Mouse (Mus musculus) heart, embryonic 16.5 days (tissue): ENCODE results near the gene Gm6096. TPM values are rescaled to one million over a fixed set of nuclear protein-coding genes. Genes with fewer than 3 reads are reported as not detected.

ENCODE experiments used
- ATAC-seq: fragments of 200-750 bp; cut with Nextera tagmentation; replicated peaks from 2 replicates; pipeline ENCODE4 v1.8.0; 2017; ENCODE audit warnings: moderate number of reproducible peaks; ENCODE audit not compliant: insufficient read depth, low FRiP score; ENCODE audit errors: extremely low read depth
- H3K27ac ChIP-seq: fragments of 300-500 bp; sonication (generic); 2 replicates; pipeline ENCODE4 v1.5.1; 2014; ENCODE audit warnings: mild to moderate bottlenecking, low read length, control low read depth, moderate library complexity
- H3K27me3 ChIP-seq: fragments of 300-500 bp; sonication (generic); 2 replicates; pipeline ENCODE4 v1.6.1; 2014; ENCODE audit warnings: low read length, mixed read lengths; ENCODE audit not compliant: control insufficient read depth, insufficient read depth
- H3K36me3 ChIP-seq: fragments of 300-500 bp; sonication (generic); 2 replicates; pipeline ENCODE4 v1.6.1; 2014; ENCODE audit not compliant: control insufficient read depth, insufficient read depth
- H3K4me1 ChIP-seq: fragments of 300-500 bp; sonication (generic); 2 replicates; pipeline ENCODE4 v1.6.1; 2014; ENCODE audit warnings: low read length, mixed read lengths; ENCODE audit not compliant: control insufficient read depth, insufficient read depth
- H3K4me2 ChIP-seq: fragments of 300-500 bp; sonication (generic); 2 replicates; pipeline ENCODE4 v1.6.1; 2014; ENCODE audit warnings: low read depth, mild to moderate bottlenecking, control low read depth, low read length
- H3K4me3 ChIP-seq: fragments of 300-500 bp; sonication (generic); 2 replicates; pipeline ENCODE4 v1.5.1; 2014; ENCODE audit warnings: mild to moderate bottlenecking, control low read depth, low read length
- H3K9ac ChIP-seq: fragments of 300-500 bp; sonication (generic); 2 replicates; pipeline ENCODE4 v1.6.1; 2014; ENCODE audit warnings: low read length, control low read depth
- H3K9me3 ChIP-seq: fragments of 300-500 bp; sonication (generic); replicated peaks from 2 replicates; pipeline ENCODE4 v1.6.1; 2016; ENCODE audit warnings: low read length; ENCODE audit not compliant: control insufficient read depth
- WGBS: fragments of 180-500 bp; shearing (Covaris S2); extraction: QIAGEN DNeasy Blood & Tissue Kit; methylation state at CpG from one replicate; pipeline ENCODE4 v1.1.7; 2014; 5-methylcytosine and 5-hydroxymethylcytosine counted together
- polyA plus RNA-seq: library from polyadenylated mRNA; unstranded; fragments of >200 nt; fragmentation: Nextera tagmentation; extraction: Ambion mirVana; gene quantifications from 2 replicates; pipeline ENCODE4 v1.2.1, GENCODE M21; 2015

Gm6096 gene
- polyA plus RNA-seq, 1 experiment from 2014 or later, result 0.42 TPM

GRCm38 (mm10) chr7:34221594-34222250, 29.1 kb upstream of the Gm6096 start:
- Histone ChIP-seq H3K9ac (no peak overlapping the region), H3K4me3 (no peak overlapping the region), H3K9me3 (0 out of 2 replicates have a peak, but pooled peaks cover 2% of the 10 kb centered on the region), H3K36me3 (peaks cover 88% of the 10 kb centered on the region), H3K4me2 (no peak overlapping the region), H3K27ac (no peak overlapping the region), H3K4me1 (peaks cover 16% of the 10 kb centered on the region), H3K27me3 (no peaks in the 10 kb centered on the region)
- WGBS, result 75% methylated on average over 9 of the region's 9 CpGs
- no peak for ATAC-seq

GRCm38 (mm10) chr7:34222340-34222739, 28.5 kb upstream of the Gm6096 start:
- WGBS, result 93% methylated on average over 10 of the region's 10 CpGs
- Histone ChIP-seq H3K4me2 (no peak overlapping the region), H3K4me3 (no peak overlapping the region), H3K36me3 (peaks cover 90% of the 10 kb centered on the region), H3K4me1 (peaks cover 22% of the 10 kb centered on the region), H3K9ac (no peak overlapping the region), H3K27ac (no peak overlapping the region), H3K9me3 (0 out of 2 replicates have a peak, but pooled peaks cover 2% of the 10 kb centered on the region), H3K27me3 (no peaks in the 10 kb centered on the region)
- ATAC-seq, result no peak

GRCm38 (mm10) chr7:34224308-34224707, 26.5 kb upstream of the Gm6096 start:
- no peak for ATAC-seq
- WGBS, result 80% methylated on average over 6 of the region's 6 CpGs
- H3K4me3 ChIP-seq, result no peak overlapping the region
- no peak overlapping the region for H3K27ac ChIP-seq
- H3K4me1 ChIP-seq, result peaks cover 40% of the 10 kb centered on the region
- H3K36me3 ChIP-seq, result peaks cover 84% of the 10 kb centered on the region
- no peak overlapping the region for H3K4me2 ChIP-seq
- H3K9me3 ChIP-seq, result 0 out of 2 replicates have a peak, but pooled peaks cover 2% of the 10 kb centered on the region
- no peaks in the 10 kb centered on the region for H3K27me3 ChIP-seq
- H3K9ac ChIP-seq, result no peak overlapping the region

GRCm38 (mm10) chr7:34226086-34226485, 24.8 kb upstream of the Gm6096 start:
- H3K36me3 ChIP-seq, result peaks cover 66% of the 10 kb centered on the region

GRCm38 (mm10) chr7:34226846-34227245, 24.0 kb upstream of the Gm6096 start:
- ATAC-seq, result no peak
- H3K9ac ChIP-seq, result no peak overlapping the region
- 0 out of 2 replicates have a peak, but pooled peaks cover 2% of the 10 kb centered on the region for H3K9me3 ChIP-seq
- H3K4me2 ChIP-seq, result peak overlapping the region; percentile 50
- peaks cover 43% of the 10 kb centered on the region for H3K4me1 ChIP-seq
- no peak overlapping the region for H3K27ac ChIP-seq
- WGBS, result 84% methylated on average over 12 of the region's 12 CpGs
- H3K36me3 ChIP-seq, result peaks cover 63% of the 10 kb centered on the region
- H3K27me3 ChIP-seq, result no peaks in the 10 kb centered on the region
- peak overlapping the region; percentile 35 for H3K4me3 ChIP-seq

More at GRCm38 (mm10) chr7:34226086-34226485, 24.8 kb upstream of the Gm6096 start:
- H3K4me3 ChIP-seq, result peak overlapping the region; percentile 35
- H3K27me3 ChIP-seq, result no peaks in the 10 kb centered on the region
- H3K27ac ChIP-seq, result peak overlapping the region; percentile 21; the same call in 1 of the 2 replicates
- H3K9me3 ChIP-seq, result 0 out of 2 replicates have a peak, but pooled peaks cover 2% of the 10 kb centered on the region
- peaks cover 43% of the 10 kb centered on the region for H3K4me1 ChIP-seq
- peak overlapping the region; percentile 30 for H3K9ac ChIP-seq
- peak overlapping the region; percentile 50 for H3K4me2 ChIP-seq
- 36% methylated on average over 8 of the region's 8 CpGs for WGBS
- no peak for ATAC-seq

- ATAC-seq, result no peak
- peak overlapping the region; percentile 96 for H3K4me3 ChIP-seq
- H3K27me3 ChIP-seq, result no peaks in the 10 kb centered on the region
- H3K4me2 ChIP-seq, result peak overlapping the region; percentile 87
- H3K27ac ChIP-seq, result peak overlapping the region; percentile 18
- peaks cover 55% of the 10 kb centered on the region for H3K4me1 ChIP-seq
- peak overlapping the region; percentile 59 for H3K9ac ChIP-seq
- 11% methylated on average over 8 of the region's 9 CpGs for WGBS
- H3K9me3 ChIP-seq, result no peaks in the 10 kb centered on the region
- H3K36me3 ChIP-seq, result peaks cover 45% of the 10 kb centered on the region
Observed at GRCm38 (mm10) chr7:34228641-34229040, 22.2 kb upstream of the Gm6096 start.

- no peak for ATAC-seq
- H3K4me2 ChIP-seq, result peak overlapping the region; percentile 87
- H3K27me3 ChIP-seq, result no peaks in the 10 kb centered on the region
- H3K4me1 ChIP-seq, result peaks cover 57% of the 10 kb centered on the region
- 7% methylated on average over 5 of the region's 5 CpGs for WGBS
- peaks cover 40% of the 10 kb centered on the region for H3K36me3 ChIP-seq
- peak overlapping the region; percentile 96 for H3K4me3 ChIP-seq
- peak overlapping the region; percentile 98 for H3K27ac ChIP-seq
- no peaks in the 10 kb centered on the region for H3K9me3 ChIP-seq
- H3K9ac ChIP-seq, result peak overlapping the region; percentile 97
Observed at GRCm38 (mm10) chr7:34229153-34229552, 21.7 kb upstream of the Gm6096 start.

- Histone ChIP-seq H3K4me2 (peak overlapping the region; percentile 87), H3K27ac (peak overlapping the region; percentile 98), H3K4me3 (peak overlapping the region; percentile 96), H3K9me3 (no peaks in the 10 kb centered on the region), H3K4me1 (peaks cover 57% of the 10 kb centered on the region), H3K27me3 (no peaks in the 10 kb centered on the region), H3K9ac (peak overlapping the region; percentile 97), H3K36me3 (peaks cover 36% of the 10 kb centered on the region)
- ATAC-seq, result peak; percentile 8; the same call in 1 of the 2 replicates
- WGBS, result under 1% methylated on average over 19 of the region's 19 CpGs
Observed at GRCm38 (mm10) chr7:34229691-34230111, 21.1 kb upstream of the Gm6096 start.

- H3K9me3 ChIP-seq, result no peaks in the 10 kb centered on the region
- ATAC-seq, result peak; percentile 75
- H3K36me3 ChIP-seq, result peaks cover 32% of the 10 kb centered on the region
- H3K4me1 ChIP-seq, result peaks cover 56% of the 10 kb centered on the region
- peak within 1 kb of the TSS; percentile 97 for H3K9ac ChIP-seq
- H3K4me2 ChIP-seq, result peak within 1 kb of the TSS; percentile 87
- H3K27me3 ChIP-seq, result no peaks in the 10 kb centered on the region
- under 1% methylated on average over 39 of the region's 39 CpGs for WGBS
- H3K27ac ChIP-seq, result peak within 1 kb of the TSS; percentile 98
- H3K4me3 ChIP-seq, result peak within 1 kb of the TSS; percentile 96
Observed at GRCm38 (mm10) chr7:34230116-34230515, 20.7 kb upstream of the Gm6096 start, which contains the start of gene Gpi1. Gpi1 (minus strand) TSS chr7:34230336.
